Mouse (Mus musculus): ENCODE results near the gene Hspb11. TPM values are rescaled to one million over a fixed set of nuclear protein-coding genes. Genes with fewer than 3 reads are reported as not detected.
A peak's percentile ranks its signal among the peaks of the same experiment; 100 is the strongest.

Hspb11 gene
- 10 to 100 TPM; 16.2 to 23.9 (median 20.9) TPM for total RNA-seq (2022)

- peak; percentile 95 for DNase-seq
Observed at GRCm38 (mm10) chr4:107253125-107254091, at the start of gene Hspb11, which contains the start of gene Lrrc42. Hspb11 (plus strand) TSS chr4:107253593. Lrrc42 (minus strand) TSS chr4:107253532.

GRCm38 (mm10) chr4:107207016-107207415 is 46.4 kb upstream of the Hspb11 start:
- DNase-seq = no peak

- DNase-seq = no peak
Observed at GRCm38 (mm10) chr4:107208880-107209279, 44.5 kb upstream of the Hspb11 start, which contains the start of gene Ldlrad1. Ldlrad1 (plus strand) TSS chr4:107209180.

GRCm38 (mm10) chr4:107210483-107211097 is 42.8 kb upstream of the Hspb11 start:
- DNase-seq = no peak

GRCm38 (mm10) chr4:107211465-107211864 is 41.9 kb upstream of the Hspb11 start:
- DNase-seq = no peak

GRCm38 (mm10) chr4:107211936-107212335 is 41.5 kb upstream of the Hspb11 start:
- DNase-seq = no peak

- DNase-seq = no peak
Observed at GRCm38 (mm10) chr4:107213279-107214011, 39.9 kb upstream of the Hspb11 start.

GRCm38 (mm10) chr4:107217574-107217973 is 35.8 kb upstream of the Hspb11 start:
- peak; percentile 18 for DNase-seq

GRCm38 (mm10) chr4:107221524-107221923 is 31.9 kb upstream of the Hspb11 start:
- DNase-seq = no peak

- DNase-seq = peak; percentile 12
Observed at GRCm38 (mm10) chr4:107223225-107224204, 29.9 kb upstream of the Hspb11 start.

- DNase-seq = no peak
Observed at GRCm38 (mm10) chr4:107226313-107226712, 27.1 kb upstream of the Hspb11 start.

- DNase-seq = no peak
Observed at GRCm38 (mm10) chr4:107232219-107232618, 21.2 kb upstream of the Hspb11 start.

- no peak for DNase-seq
Observed at GRCm38 (mm10) chr4:107238253-107238652, 15.1 kb upstream of the Hspb11 start.

GRCm38 (mm10) chr4:107240196-107240595 is 13.2 kb upstream of the Hspb11 start:
- no peak for DNase-seq

- no peak for DNase-seq
Observed at GRCm38 (mm10) chr4:107243365-107244333, 9.7 kb upstream of the Hspb11 start.

GRCm38 (mm10) chr4:107245368-107245767 is 8.0 kb upstream of the Hspb11 start:
- no peak for DNase-seq

- no peak for DNase-seq
Observed at GRCm38 (mm10) chr4:107246040-107246439, 7.4 kb upstream of the Hspb11 start.

GRCm38 (mm10) chr4:107247110-107247509 is 6.3 kb upstream of the Hspb11 start:
- no peak for DNase-seq

GRCm38 (mm10) chr4:107248061-107248460 is 5.3 kb upstream of the Hspb11 start:
- no peak for DNase-seq

GRCm38 (mm10) chr4:107249471-107249870 is 3.9 kb upstream of the Hspb11 start:
- DNase-seq = no peak

All from adrenal gland, adult 8-10 months (tissue).